Mouse (Mus musculus): ENCODE results near the gene Nelfcd. TPM values are rescaled to one million over a fixed set of nuclear protein-coding genes. Genes with fewer than 3 reads are reported as not detected.

Gene Nelfcd
- polyA plus RNA-seq, 1 experiment from 2014 or later: 190 TPM

DNA sequence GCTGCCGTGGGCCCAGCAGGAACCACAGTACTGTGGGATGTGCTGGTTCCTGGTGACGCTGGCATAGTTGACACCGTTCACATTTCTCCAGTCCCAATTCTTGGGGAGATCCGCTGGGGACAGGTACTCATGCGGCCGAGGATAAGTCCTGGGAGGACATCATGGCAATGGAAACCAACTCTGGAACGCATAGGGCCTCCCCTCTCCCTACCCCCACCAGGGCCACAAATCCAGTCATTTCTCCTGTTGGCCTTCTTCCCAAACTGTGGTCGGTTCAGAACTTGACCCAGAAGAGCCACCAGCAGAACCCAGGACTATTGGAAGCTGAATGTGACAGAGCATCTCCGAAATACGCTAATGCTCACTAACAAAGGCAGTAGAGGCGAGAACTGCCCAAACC is 22.6 kb downstream of the Nelfcd start:
- no peaks in the 10 kb centered on the region for H3K27me3 ChIP-seq
- peaks cover 33% of the 10 kb centered on the region for H3K36me3 ChIP-seq
- peaks cover 26% of the 10 kb centered on the region for H3K4me1 ChIP-seq (replicated peaks)
- H3K9ac ChIP-seq (replicated peaks): peak overlapping the region; percentile 70
- peak overlapping the region; percentile 75 for H3K4me2 ChIP-seq
- no peaks in the 10 kb centered on the region for H3K9me3 ChIP-seq
- ATAC-seq (ENCODE audit: insufficient number of reproducible peaks, insufficient read depth, low FRiP score, low TSS enrichment, low read depth): no peak
- no peak overlapping the region for H3K27ac ChIP-seq
- H3K4me3 ChIP-seq (replicated peaks): peak overlapping the region; percentile 59
- WGBS: 74% methylated on average over 11 of the region's 11 CpGs

DNA sequence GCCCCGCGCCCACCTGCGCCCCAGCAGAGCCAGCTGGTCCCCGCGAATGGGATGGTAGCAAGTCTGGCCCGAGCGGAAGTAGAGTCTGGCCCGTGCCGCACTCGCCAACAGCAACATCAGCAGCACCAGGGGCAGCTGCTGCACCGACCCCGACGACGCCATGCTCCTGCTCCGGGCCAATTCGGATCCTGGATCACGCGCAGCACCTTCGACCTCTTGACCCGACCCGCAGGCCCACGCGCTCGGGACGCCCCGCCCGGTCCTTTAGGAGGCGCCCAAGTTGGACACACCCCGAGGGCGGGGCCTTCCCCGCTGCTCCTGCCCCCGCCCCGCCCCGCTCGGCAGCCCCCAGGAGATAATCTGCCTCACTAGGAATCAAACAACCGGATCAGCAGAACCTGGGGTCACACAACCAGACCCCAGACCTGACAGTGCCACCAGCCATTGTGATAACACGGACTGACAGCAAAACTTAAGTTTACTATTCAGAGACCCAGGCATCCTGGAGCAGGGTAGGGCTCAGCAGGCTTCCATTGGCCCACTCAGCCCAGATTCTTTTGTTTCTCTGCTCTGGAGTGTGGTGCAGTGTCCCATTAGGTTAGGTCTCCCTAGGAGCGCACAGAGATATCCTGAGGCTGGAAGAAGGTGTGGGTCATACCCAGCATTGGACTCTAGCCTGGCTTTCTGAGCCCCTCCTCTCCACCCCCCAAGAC is 23.3 kb downstream of the Nelfcd start, which contains the start of gene Ctsz:
Ctsz (minus strand) TSS at position 303 of the 713 bp plus-strand sequence.
- Histone ChIP-seq H3K4me1 (replicated peaks) (peaks cover 26% of the 10 kb centered on the region), H3K27me3 (no peaks in the 10 kb centered on the region), H3K4me3 (replicated peaks) (peak within 1 kb of the TSS; percentile 59), H3K27ac (0 out of 2 replicates have a peak within 1 kb of the TSS, but pooled peaks have one; percentile 23), H3K9me3 (no peaks in the 10 kb centered on the region), H3K36me3 (peaks cover 26% of the 10 kb centered on the region), H3K4me2 (peak within 1 kb of the TSS; percentile 75), H3K9ac (replicated peaks) (peak within 1 kb of the TSS; percentile 70)
- WGBS: 1% methylated on average over 38 of the region's 38 CpGs
- ATAC-seq (ENCODE audit: insufficient number of reproducible peaks, insufficient read depth, low FRiP score, low TSS enrichment, low read depth): peak; percentile 75

DNA sequence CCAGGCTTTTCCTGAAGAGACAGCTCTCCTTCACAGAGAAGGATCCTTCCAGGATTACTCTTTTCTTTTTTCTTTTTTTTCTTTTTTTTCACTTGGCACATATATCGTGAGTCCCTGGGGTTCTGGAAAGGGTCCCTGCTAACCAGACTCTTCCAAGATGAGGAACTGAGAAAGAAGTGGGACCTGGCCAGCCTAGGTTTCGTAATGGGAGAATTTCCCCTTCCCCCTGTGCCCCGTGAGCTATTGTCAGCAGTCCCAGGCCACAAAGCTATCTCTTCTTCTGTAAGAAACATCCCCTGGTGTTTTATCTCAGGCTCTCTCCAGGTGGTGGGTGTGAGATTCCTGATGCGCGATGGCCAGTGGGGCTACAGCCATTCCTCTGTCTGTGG is 23.8 kb downstream of the Nelfcd start:
- H3K9me3 ChIP-seq: no peaks in the 10 kb centered on the region
- H3K27ac ChIP-seq: no peak overlapping the region
- peaks cover 23% of the 10 kb centered on the region for H3K36me3 ChIP-seq
- 62% methylated on average over 5 of the region's 5 CpGs for WGBS
- no peak overlapping the region for H3K4me3 ChIP-seq (replicated peaks)
- ATAC-seq (ENCODE audit: insufficient number of reproducible peaks, insufficient read depth, low FRiP score, low TSS enrichment, low read depth): no peak
- H3K4me1 ChIP-seq (replicated peaks): peaks cover 26% of the 10 kb centered on the region
- H3K9ac ChIP-seq (replicated peaks): no peak overlapping the region
- no peaks in the 10 kb centered on the region for H3K27me3 ChIP-seq
- H3K4me2 ChIP-seq: peak overlapping the region; percentile 75

DNA sequence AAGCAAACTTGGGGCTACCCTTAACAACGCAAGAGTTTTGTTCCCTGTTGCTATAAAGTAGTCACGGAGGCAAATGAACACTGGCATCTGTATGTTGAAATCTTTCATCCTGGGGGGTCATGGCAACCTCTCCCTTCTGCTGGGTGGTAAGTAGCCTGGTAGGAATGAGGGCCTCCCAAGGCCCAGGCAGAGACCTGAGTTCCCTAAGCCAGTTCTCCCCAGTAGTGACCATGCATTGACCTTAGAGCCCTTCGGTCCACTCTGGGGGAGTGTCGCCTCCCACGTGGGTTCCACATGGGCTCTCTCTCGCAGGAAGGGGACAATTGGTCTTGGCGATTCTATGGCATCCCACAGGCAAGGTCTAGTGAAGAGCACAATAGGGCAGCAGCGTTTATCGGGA is 24.4 kb downstream of the Nelfcd start:
- no peak overlapping the region for H3K27ac ChIP-seq
- no peaks in the 10 kb centered on the region for H3K27me3 ChIP-seq
- peaks cover 18% of the 10 kb centered on the region for H3K36me3 ChIP-seq
- no peak for ATAC-seq (ENCODE audit: insufficient number of reproducible peaks, insufficient read depth, low FRiP score, low TSS enrichment, low read depth)
- H3K4me2 ChIP-seq: no peak overlapping the region
- no peak overlapping the region for H3K9ac ChIP-seq (replicated peaks)
- WGBS: 82% methylated on average over 9 of the region's 9 CpGs
- H3K4me3 ChIP-seq (replicated peaks): no peak overlapping the region
- H3K4me1 ChIP-seq (replicated peaks): peaks cover 26% of the 10 kb centered on the region
- no peaks in the 10 kb centered on the region for H3K9me3 ChIP-seq

DNA sequence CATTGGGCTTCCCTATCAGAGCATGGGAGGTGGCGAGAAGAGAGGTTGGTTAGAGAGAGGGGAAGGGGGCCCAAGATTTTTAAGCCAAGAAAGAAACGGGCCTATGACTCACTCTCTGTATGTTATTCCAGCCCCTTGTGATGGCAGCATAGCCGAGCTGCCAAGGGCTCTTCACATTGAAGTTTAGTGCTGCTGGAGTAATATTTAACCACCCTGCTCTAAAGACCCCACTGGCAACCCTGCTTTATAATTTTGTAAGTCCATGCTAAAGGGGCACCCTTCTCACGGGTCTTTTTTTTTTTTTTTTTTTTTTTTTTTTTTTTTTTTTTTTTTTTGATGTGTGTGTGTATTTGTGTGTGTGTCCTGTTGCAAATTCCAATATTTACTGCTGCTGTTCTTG is 26.3 kb downstream of the Nelfcd start:
- Histone ChIP-seq H3K4me2 (no peak overlapping the region), H3K4me3 (replicated peaks) (no peak overlapping the region), H3K9ac (replicated peaks) (no peak overlapping the region), H3K4me1 (replicated peaks) (peaks cover 33% of the 10 kb centered on the region), H3K9me3 (no peaks in the 10 kb centered on the region), H3K36me3 (peaks cover 3% of the 10 kb centered on the region; the same call in 1 of the 2 replicates), H3K27ac (no peak overlapping the region), H3K27me3 (no peaks in the 10 kb centered on the region)
- WGBS: 80% methylated on average over 4 of the region's 4 CpGs
- ATAC-seq (ENCODE audit: insufficient number of reproducible peaks, insufficient read depth, low FRiP score, low TSS enrichment, low read depth): no peak

DNA sequence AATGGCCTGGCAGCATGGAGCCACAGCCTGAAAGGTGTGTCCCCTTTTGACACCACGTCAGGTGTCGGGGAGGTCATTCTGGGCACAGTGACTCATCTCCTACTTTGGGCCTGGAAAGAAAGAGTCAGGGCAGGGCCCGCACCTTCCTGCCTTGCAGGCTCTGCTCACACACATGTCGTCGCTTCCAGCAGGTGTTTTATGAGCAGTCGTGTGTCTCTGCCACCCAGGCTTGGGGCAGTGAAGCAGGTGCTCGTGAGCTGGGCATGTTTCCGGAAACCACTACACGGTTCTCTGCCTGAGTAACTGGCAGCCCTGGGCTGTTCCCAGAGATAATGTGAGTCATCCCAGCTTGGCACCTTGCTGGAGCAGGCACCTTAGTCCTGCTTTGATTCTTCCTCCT is 26.9 kb downstream of the Nelfcd start:
- H3K4me3 ChIP-seq (replicated peaks): no peak overlapping the region
- peaks cover 32% of the 10 kb centered on the region for H3K4me1 ChIP-seq (replicated peaks)
- no peak for ATAC-seq (ENCODE audit: insufficient number of reproducible peaks, insufficient read depth, low FRiP score, low TSS enrichment, low read depth)
- WGBS: 59% methylated on average over 9 of the region's 9 CpGs
- H3K27ac ChIP-seq: no peak overlapping the region
- no peak overlapping the region for H3K9ac ChIP-seq (replicated peaks)
- no peaks in the 10 kb centered on the region for H3K27me3 ChIP-seq
- H3K36me3 ChIP-seq: no peaks in the 10 kb centered on the region
- no peak overlapping the region for H3K4me2 ChIP-seq
- no peaks in the 10 kb centered on the region for H3K9me3 ChIP-seq

DNA sequence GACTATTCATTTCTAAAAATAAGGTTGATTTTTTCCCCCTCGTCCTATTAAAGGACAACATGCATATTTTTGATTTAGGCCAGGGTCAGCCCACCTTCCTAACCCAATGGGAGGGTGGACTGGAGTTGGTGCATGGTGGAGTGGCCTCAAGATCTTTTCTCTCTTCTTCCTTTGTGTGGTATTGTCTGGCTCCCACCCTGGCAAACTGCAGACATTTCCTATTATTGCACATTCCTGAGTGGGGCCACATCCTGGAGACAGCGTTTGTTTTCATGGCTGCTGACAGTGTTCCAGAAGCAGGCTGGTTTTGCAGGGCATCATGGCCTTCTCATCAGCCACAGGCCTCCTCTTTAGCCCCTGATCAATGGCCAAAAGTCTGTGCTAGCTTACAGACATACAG is 27.4 kb downstream of the Nelfcd start:
- H3K36me3 ChIP-seq: no peaks in the 10 kb centered on the region
- H3K27ac ChIP-seq: no peak overlapping the region
- no peaks in the 10 kb centered on the region for H3K9me3 ChIP-seq
- 71% methylated on average over 2 of the region's 2 CpGs for WGBS
- no peak overlapping the region for H3K9ac ChIP-seq (replicated peaks)
- H3K27me3 ChIP-seq: no peaks in the 10 kb centered on the region
- H3K4me2 ChIP-seq: no peak overlapping the region
- no peak for ATAC-seq (ENCODE audit: insufficient number of reproducible peaks, insufficient read depth, low FRiP score, low TSS enrichment, low read depth)
- no peak overlapping the region for H3K4me3 ChIP-seq (replicated peaks)
- H3K4me1 ChIP-seq (replicated peaks): peaks cover 26% of the 10 kb centered on the region

DNA sequence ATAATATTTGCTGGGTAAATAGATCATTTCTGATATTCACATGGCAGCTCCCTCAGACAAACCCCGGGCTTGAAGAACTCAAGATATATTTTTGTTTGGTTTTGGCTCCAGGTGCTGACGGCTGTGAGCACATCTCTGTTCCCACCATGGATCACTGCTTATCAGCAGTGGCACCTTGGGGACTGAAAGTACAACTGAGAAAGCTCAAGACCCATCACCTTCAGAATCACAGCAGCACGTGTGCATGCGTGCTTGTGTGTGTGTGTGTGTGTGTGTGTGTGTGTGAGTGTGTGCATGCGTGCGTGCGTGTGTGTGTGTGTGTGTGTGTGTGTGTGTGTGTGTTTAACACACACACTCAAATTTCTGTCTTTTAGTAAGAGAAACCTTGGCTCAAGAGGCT is 28.8 kb downstream of the Nelfcd start:
- H3K27ac ChIP-seq: no peak overlapping the region
- H3K4me1 ChIP-seq (replicated peaks): peaks cover 15% of the 10 kb centered on the region; the same call in 1 of the 2 replicates
- H3K9ac ChIP-seq (replicated peaks): no peak overlapping the region
- WGBS: 92% methylated on average over 7 of the region's 7 CpGs
- H3K4me2 ChIP-seq: no peak overlapping the region
- no peak for ATAC-seq (ENCODE audit: insufficient number of reproducible peaks, insufficient read depth, low FRiP score, low TSS enrichment, low read depth)
- H3K27me3 ChIP-seq: no peaks in the 10 kb centered on the region
- H3K36me3 ChIP-seq: no peaks in the 10 kb centered on the region
- no peak overlapping the region for H3K4me3 ChIP-seq (replicated peaks)
- H3K9me3 ChIP-seq: no peaks in the 10 kb centered on the region

DNA sequence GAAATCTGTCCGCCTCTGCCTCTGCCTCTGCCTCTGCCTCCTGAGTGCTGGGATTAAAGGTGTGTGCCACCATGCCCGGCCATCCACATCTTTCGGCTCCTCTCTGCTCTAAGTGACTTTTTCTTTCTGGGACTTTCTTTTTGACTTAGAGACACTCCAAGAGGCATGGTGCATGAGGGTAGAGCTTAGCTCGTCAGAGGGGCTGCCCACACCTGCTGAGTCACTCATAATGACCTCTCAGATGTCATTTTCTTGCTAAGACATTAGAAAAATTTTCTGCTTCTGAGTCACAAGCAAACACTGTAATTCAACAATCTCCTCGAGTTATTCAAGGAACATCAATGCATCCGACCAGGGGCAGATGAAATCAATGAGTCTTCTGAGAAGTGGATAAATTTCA is 29.4 kb downstream of the Nelfcd start:
- no peak for ATAC-seq (ENCODE audit: insufficient number of reproducible peaks, insufficient read depth, low FRiP score, low TSS enrichment, low read depth)
- Histone ChIP-seq H3K9ac (replicated peaks) (no peak overlapping the region), H3K36me3 (no peaks in the 10 kb centered on the region), H3K4me1 (replicated peaks) (peaks cover 14% of the 10 kb centered on the region; the same call in 1 of the 2 replicates), H3K27ac (no peak overlapping the region), H3K27me3 (no peaks in the 10 kb centered on the region), H3K4me2 (no peak overlapping the region), H3K9me3 (no peaks in the 10 kb centered on the region), H3K4me3 (replicated peaks) (no peak overlapping the region)
- WGBS: 81% methylated on average over 6 of the region's 6 CpGs

DNA sequence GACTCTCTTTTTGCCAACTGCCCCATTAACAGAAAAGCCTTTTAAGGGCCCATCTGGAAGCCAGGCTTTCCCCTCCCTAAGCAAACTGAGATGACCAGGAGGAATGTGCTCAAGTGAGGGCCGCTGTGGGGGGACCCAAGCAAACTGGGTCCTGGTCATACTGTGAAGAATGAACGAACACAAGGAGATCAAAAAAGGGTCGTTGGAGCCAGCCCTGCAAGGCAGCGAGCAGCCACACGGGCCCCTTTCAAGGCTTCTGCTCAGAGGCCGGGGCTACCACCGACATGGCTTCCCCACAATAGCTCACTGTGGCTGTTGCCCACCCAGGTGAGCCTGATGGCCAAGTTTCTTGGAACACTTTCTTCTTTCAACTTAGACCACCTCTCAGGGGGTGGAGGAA is 30.9 kb downstream of the Nelfcd start:
- Histone ChIP-seq H3K4me1 (replicated peaks) (peaks cover 14% of the 10 kb centered on the region; the same call in 1 of the 2 replicates), H3K4me3 (replicated peaks) (no peak overlapping the region), H3K27me3 (no peaks in the 10 kb centered on the region), H3K9ac (replicated peaks) (no peak overlapping the region), H3K9me3 (no peaks in the 10 kb centered on the region), H3K36me3 (no peaks in the 10 kb centered on the region), H3K4me2 (no peak overlapping the region), H3K27ac (peak overlapping the region; percentile 66; the same call in 1 of the 2 replicates)
- WGBS: 39% methylated on average over 7 of the region's 7 CpGs
- no peak for ATAC-seq (ENCODE audit: insufficient number of reproducible peaks, insufficient read depth, low FRiP score, low TSS enrichment, low read depth)

DNA sequence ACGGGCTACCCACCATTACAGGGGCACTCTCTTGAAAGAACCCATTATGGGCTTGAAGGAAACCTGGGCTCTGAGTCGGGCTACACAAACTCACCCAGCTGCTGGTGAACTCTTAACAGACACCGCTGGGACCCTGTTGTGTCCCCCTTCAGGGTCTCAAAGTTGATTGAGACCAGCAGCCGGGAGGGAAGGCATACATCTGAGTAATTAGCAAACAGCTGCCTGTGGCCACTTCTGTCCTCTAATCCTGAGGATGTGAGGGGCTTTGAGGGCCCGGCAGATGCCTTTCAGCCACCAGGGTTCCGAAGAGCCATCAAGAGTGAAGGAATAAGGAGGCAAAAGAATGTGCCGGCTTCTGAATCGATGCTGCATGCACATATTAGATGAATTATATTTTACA is 31.3 kb downstream of the Nelfcd start:
- peak overlapping the region; percentile 66; the same call in 1 of the 2 replicates for H3K27ac ChIP-seq
- no peaks in the 10 kb centered on the region for H3K9me3 ChIP-seq
- H3K27me3 ChIP-seq: no peaks in the 10 kb centered on the region
- H3K4me3 ChIP-seq (replicated peaks): no peak overlapping the region
- no peak overlapping the region for H3K4me2 ChIP-seq
- no peak overlapping the region for H3K9ac ChIP-seq (replicated peaks)
- no peaks in the 10 kb centered on the region for H3K36me3 ChIP-seq
- peaks cover 14% of the 10 kb centered on the region; the same call in 1 of the 2 replicates for H3K4me1 ChIP-seq (replicated peaks)
- ATAC-seq (ENCODE audit: insufficient number of reproducible peaks, insufficient read depth, low FRiP score, low TSS enrichment, low read depth): no peak
- 46% methylated on average over 8 of the region's 8 CpGs for WGBS

DNA sequence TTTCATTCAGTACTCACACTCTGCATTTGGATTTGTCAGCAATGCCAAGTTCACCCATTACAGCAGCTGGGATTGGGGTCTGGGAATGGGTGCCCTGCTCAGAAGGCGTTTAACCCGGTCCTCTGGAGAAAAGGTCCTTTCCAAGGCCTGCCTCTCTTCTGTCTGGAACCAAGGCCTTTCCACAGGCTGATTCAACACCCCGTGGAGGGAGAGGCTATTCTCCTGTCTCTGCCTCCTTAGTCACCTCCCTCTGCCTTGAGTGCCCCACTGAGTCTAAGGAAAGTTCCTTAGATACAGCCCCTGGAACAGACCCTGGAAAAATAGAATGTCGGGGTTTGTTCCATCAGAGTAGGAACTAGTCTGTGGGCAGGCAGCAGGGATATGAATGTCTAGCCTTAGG is 32.8 kb downstream of the Nelfcd start:
- no peak for ATAC-seq (ENCODE audit: insufficient number of reproducible peaks, insufficient read depth, low FRiP score, low TSS enrichment, low read depth)
- Histone ChIP-seq H3K27me3 (no peaks in the 10 kb centered on the region), H3K9ac (replicated peaks) (no peak overlapping the region), H3K27ac (no peak overlapping the region), H3K36me3 (no peaks in the 10 kb centered on the region), H3K4me1 (replicated peaks) (peaks cover 10% of the 10 kb centered on the region; the same call in 1 of the 2 replicates), H3K9me3 (no peaks in the 10 kb centered on the region), H3K4me3 (replicated peaks) (no peak overlapping the region), H3K4me2 (no peak overlapping the region)
- 86% methylated on average over 4 of the region's 4 CpGs for WGBS

Data from limb, embryonic 12.5 days (tissue).